Mouse (Mus musculus) adrenal gland, postnatal 14 days (tissue): Measurements from ENCODE around the gene Gnai2. TPM values are rescaled to one million over a fixed set of nuclear protein-coding genes. Genes with fewer than 3 reads are reported as not detected.

Experiments used
- DNase-seq: peaks from one replicate; pipeline ENCODE4 v3.0.0; 2021; ENCODE audit warnings: mixed read lengths
- long read RNA-seq, 2 experiments: library from polyadenylated mRNA; stranded (forward); transcript quantifications; one replicate each; pipeline ENCODE4 v2.0.0; 2021
- total RNA-seq: library from RNA; stranded (reverse); gene quantifications from 2 replicates; pipeline ENCODE4 v1.2.3, GENCODE M21; 2021

Gene Gnai2
- total RNA-seq, result 249 and 284 TPM in 2 replicates
- long read RNA-seq, experiment 1, transcript Gnai2-206 (2 exons, 595 nt), result minor isoform, 11 of 250 reads
- long read RNA-seq, experiment 1, transcript Gnai2-202 (9 exons, 1,777 nt), result minor isoform, 37 of 250 reads
- long read RNA-seq, experiment 1, transcript Gnai2-201 (9 exons, 2,215 nt), result major isoform, 173 of 250 reads
- long read RNA-seq, experiment 1, partial matches to known transcripts, result 25 of 250 reads
- long read RNA-seq, experiment 1, other reads (novel, unspliced or antisense), result 4 of 250 reads
- long read RNA-seq, experiment 2, transcript Gnai2-201 (9 exons, 2,215 nt), result major isoform, 114 of 204 reads
- long read RNA-seq, experiment 2, transcript Gnai2-206 (2 exons, 595 nt), result minor isoform, 7 of 204 reads
- long read RNA-seq, experiment 2, transcript Gnai2-202 (9 exons, 1,777 nt), result minor isoform, 33 of 204 reads
- long read RNA-seq, experiment 2, partial matches to known transcripts, result 33 of 204 reads
- long read RNA-seq, experiment 2, other reads (novel, unspliced or antisense), result 17 of 204 reads

DNA sequence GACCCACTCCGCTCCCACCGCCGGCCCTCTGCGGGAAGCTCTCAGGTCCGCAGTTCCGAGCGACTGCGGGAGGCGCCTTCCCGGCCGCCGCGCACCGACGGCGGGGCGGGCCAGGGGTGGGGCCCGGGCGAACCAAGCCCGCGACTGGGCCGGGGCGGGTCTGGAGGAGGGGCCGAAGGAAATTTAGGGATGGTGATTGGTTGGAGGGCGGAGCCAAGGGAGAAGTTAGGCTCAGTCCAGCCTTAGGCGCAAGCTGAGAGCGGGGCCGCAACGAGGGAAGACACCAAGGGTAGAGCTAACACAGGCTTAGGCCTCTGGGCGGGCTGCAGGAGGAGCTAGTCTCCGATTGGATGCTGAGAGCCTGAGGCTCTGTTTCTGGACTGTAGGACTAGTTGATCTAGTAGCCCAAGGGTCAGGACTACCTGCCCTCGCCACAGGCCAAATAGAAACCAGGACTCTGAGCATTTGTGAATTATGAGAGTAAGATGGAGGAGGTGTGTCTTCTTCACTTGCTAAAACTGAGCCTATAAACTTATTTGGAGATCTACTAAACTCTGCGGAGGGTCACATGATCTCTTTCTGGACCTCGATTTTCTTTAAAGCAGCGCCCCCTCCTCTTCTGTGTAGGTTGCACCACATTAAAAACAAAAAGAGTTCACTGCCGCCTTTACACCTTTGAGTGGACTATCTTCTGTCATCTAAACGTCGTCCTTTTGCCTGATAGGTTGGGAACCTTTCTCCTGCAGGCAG, at the start of gene Gnai2:
Gnai2 (minus strand) TSS at position 89 of the 750 bp plus-strand sequence.
- DNase-seq, result peak; percentile 99

DNA sequence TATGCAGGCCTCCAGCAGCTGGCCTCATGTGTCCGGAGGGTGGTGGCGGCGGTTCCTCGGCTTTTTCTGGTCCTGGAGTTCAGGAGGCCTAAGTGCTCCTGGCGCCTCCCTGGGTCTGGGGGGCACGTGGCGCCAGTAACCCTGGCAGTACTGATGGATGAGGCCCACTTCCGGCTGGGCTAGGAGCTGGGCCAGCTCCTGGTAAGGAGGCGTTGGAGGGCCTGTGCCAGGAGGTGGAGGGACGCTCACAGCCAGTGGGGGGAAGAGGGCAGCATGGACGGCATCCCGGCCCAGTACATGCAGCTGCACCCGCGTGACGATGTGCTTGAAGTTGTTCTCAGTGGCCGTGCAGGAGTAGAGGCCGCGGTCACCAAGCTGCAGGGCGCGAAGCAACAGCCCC, 47.2 kb upstream of the Gnai2 start:
- no peak for DNase-seq

DNA sequence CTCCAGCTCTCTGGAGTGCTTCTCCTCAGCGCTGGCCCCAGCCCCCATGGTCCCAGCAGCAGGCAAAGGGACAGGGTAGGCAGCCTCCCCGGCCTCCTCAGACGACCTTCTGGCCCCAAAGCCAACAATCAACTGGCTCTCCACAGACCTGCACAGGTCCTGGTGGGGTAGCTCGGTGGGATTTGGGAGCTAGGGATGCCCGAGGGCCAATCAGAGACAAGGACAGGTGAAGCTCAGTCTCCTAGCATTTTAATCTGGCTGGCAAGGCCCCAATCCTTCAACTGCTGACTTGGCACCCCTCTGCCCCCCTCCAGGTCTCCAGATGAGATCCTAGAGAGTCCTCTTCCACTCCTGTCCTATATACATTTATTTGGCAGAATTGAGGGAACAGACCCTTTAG, 44.3 kb upstream of the Gnai2 start, which contains the start of gene Gnat1:
Gnat1 (minus strand) TSS at position 212 of the 400 bp plus-strand sequence.
- no peak for DNase-seq

DNA sequence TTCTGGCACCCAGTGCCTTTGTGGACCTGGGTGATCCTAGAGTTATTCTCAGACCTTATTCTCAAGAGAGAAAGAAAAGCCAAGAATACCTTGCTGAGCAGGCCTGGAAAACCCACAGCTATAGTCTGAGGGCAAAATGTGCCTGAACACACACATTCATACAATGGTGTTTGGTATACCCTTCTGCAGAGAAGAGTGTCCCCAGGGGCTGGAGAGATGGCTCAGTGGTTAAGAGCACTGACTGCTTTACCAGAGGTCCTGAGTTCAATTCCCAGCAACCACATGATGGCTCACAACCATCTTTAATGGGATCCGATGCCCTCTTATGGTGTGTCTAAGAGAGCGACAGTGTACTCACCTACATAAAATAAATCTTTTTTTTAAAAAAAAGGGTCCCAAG, 43.7 kb upstream of the Gnai2 start:
- no peak for DNase-seq

DNA sequence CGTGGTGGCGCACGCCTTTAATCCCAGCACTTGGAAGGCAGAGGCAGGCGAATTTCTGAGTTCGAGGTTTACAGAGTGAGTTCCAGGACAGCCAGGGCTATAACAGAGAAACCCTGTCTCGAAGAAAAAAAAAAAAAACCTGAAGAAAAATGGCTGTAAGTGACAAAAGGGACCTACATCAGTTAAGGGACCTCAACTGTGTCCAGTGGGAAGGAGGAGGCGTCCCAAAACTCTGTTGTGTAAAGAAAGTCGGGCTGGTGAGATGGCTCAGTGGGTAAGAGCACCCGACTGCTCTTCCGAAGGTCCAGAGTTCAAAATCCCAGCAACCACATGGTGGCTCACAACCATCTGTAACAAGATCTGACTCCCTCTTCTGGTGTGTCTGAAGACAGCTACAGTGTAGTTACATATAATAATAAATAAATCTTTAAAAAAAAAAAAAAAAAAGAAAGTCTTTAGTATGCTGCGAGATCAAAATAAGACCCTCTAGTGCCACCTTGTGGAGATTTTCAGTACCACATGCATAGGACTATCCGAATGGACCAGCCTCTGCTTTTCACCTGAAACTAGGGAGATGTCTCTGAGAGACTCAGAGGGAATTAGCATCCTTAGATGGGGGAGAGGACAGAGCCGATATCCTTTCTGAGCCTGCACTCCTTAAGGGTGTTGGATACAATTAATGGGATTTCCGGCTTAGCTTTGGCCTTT, 42.8 kb upstream of the Gnai2 start:
- DNase-seq, result peak; percentile 80

DNA sequence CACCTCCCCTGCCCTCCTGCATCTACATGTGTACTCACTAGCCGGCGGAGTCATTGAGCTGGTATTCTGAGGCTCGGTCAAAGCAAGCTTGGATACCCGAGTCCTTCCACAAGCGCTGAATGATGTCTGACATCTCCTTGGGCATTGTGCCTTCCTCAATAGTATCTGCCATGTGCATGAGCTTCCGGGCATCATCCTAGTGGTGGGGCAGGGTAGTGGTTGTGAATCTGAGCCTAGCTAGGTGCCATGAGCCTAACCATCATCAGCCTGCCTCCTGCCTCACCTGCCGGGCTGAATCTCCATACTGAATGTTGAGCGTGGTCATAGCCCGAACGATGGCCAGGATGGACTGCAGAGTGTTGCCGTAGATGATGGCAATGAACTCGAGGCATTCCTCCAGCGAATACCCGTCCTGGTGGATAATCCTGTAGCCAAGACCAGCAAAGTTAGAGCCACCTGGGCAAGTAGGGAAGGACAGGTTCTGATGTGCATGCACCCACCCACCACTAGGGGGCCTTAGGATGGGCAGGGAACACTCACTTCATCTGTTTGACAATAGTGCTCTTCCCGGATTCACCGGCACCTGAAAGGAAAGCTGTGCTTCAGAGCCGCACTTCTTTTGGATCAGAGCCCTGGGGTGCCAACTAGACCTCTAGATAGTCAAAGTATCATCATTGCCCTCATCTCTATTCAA, 42.1 kb upstream of the Gnai2 start:
- DNase-seq, result peak; percentile 55

DNA sequence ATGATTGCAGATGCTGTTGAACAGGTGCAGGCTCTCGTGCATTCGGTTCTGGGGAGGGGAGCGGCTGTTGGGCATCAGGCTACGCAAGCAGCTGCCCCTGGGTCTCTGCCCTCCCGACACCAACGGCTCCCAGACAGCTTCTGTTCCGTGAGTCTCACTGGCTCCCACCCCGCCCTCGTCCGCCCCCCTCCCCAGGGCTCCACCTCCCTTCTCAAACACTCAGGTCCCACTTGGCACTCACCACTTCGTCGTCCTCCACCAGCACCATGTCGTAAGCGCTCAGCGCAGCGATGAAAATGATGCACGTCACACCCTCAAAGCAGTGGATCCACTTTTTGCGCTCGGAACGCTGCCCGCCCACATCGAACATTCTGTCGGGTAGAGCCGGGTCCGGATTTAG, 41.1 kb upstream of the Gnai2 start:
- no peak for DNase-seq

DNA sequence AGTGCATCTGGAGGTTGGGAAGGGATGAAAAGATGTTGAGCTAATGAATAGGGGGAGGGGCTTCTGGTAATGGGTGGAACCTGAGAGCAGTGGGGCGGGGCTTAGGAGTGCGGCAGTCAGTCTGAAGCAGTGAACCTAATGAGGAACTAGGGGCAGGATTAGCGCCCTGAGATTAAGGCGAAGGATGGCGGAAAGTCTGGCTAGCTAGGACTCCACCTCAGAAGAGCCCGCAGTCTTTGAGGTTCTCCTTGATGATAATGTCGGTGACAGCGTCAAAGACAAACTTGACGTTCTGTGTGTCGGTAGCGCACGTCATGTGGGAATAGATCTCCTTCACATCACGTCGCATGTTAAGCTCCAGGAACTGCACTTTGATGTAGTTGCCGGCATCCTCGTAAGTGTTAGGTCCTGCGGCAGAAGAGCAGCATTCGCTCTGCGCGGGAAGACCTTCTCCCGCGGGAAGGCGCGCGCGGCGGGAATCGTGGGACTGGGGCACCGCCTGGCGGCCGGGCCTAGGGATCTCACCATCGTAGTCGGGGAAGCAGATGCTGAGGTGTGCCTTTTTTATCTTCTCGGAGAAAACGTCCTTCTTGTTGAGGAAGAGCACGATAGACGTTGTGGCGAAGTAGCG, 40.6 kb upstream of the Gnai2 start:
- DNase-seq, result peak; percentile 88

DNA sequence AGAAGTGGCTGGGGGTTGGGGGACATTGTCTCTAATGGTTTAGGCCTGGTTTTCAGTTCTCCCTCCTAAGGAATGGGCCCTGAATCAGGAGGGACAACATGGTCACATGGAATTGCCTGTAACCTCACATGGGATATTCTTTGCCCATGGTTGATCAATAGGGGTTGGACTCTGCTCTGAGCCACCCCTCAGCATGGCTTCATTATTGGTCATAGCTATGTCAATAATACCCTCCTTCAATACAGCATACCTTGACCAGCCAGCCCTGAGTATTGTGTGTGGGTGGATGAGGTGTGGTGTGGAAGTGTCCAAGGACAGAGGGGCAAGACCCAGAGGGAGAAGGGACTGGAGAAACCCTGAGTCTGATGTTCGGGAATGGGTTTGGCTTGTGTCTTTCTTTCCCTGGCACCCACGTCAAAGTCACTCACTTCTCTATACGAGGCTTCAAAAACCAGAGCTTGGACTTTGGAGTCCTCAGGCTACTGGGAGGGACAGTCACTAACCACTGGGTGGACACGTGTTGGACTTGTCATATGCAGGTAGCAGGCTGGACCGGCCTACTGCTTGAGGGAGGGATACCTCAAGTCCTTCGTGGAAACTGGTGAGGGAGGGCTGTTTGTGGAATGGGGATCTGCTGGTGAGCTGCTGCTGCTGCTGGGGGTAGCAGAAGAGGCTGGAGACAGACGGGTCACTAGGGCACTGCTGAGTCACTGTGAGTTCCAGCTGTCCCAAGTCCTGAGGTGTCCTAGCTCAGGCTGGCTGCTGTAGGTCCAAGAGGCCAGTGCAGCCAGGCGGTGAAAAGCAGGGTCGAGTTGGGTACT, 39.7 kb upstream of the Gnai2 start:
- DNase-seq, result no peak

DNA sequence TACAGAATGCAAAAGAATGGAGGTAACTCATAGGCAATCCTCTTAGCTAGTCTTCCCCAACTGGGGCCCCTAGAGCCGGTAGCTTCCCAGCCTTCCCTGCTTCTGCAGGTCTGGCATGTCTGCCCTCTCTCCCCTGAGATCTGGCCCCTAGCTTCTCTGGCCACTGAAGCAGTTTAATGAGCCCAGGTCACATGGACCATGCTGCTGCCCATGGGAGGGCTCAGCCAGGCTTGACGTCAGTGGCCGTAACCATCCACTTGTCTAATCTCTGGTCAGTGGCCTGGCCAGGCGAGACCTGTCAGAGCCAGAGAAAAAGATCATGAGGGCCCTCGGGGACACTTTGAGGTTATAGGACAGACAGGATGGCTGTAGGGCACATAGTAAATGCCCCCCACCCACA, 35.1 kb upstream of the Gnai2 start:
- DNase-seq, result no peak

DNA sequence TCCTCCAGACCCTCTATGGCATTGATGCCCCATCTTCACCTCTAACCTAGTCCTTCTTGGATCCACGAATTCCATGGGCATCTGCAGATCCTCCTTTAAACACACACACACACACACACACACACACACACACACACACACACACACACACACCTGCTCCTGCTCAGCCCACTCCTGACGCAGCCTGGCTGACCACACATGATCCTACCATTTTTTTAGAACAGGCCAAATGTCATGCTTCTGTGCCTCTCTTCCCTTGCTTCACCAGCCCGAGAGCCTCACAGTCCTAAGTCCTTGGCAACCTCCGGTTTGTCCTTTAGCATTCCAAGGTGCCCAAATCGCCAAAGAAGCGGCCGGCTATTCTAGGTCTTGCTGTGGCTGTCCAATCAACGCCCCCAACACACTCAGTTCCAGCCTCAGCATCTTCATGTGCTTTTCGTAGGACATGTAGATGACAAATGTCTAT, 34.3 kb upstream of the Gnai2 start, which contains the start of gene Slc38a3:
Slc38a3 (minus strand) TSS at position 51 of the 466 bp plus-strand sequence.
- DNase-seq, result no peak

DNA sequence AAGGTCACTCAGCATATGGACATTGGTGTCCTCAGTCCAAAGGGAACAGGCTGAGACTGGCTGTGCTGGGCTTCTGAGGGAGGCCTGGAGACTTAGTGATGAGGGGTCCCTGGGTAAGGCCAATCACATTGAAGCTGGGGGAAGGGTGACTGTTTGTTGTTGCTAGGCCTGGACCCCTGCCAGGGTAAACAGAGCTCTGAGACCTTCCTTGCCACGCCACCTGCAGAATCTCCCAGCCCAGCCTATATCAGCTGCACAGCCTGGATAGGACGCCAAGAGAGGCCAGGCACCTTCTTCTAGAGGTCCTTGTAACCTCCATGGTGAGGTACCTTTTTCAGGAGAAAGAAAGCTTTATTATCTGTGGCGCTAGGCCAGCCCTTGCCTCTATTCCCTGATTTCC, 33.7 kb upstream of the Gnai2 start:
- DNase-seq, result no peak

DNA sequence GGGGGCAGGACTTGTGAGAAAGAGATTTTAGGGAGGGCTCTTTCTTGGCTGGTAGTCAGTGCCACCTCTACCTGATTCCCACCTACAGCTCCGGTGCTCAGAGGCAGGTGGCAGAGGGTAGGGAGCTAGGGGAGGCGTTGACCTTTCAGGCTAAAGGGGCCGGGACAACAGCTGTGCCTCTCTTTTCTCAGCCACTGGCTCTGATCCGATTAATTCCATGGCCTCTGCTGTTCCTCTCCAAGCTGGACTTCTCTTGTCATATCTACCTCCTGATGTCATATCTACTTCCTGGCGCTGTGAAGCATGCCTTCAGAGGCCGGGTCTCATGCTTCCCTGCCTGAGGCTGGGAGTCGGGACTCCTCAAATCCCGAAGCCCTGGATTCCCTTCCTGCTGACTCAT, 32.8 kb upstream of the Gnai2 start:
- no peak for DNase-seq

DNA sequence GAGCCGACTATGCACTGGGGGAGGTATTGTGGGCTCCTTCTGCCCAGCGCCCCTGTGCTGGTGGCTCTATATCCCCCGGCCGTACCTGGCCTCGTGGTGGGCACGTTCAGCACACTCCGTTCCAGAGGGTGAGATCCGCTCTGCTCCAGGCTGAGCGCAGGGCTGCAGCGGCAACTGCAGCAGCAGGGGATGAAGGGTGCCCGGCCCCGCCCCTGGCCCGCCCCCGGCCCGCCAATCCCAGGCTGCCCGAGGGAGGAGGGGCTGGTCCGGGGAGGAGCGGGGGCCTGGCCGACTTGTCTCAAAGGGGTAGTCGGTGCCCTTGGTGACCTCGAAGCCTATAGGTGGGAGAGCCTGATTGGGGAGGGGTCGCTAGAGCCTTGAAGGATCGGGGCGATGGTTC, 32.1 kb upstream of the Gnai2 start:
- DNase-seq, result peak; percentile 63

DNA sequence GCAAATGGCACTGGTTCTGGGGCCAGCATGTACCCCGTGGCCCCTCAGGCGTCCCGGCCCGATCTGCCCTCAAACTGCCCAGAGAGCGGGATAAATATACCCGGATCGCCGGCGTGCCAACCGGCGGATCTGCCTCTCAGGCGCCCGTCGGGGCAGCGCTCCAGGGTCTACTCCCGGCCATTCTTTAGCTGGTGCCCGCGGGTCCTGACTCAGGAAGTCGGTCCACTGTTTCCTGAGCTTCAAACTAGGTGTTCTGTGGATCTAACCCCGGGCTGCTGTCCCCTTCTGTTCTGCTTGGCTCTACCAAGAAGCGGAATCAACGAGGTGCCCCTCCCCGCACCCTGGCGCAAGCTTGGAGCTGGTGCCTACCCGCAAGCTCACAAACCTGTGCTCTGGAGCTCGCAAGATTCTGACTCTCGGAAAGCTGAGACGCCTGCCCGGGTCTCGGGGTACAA, 31.6 kb upstream of the Gnai2 start:
- no peak for DNase-seq

DNA sequence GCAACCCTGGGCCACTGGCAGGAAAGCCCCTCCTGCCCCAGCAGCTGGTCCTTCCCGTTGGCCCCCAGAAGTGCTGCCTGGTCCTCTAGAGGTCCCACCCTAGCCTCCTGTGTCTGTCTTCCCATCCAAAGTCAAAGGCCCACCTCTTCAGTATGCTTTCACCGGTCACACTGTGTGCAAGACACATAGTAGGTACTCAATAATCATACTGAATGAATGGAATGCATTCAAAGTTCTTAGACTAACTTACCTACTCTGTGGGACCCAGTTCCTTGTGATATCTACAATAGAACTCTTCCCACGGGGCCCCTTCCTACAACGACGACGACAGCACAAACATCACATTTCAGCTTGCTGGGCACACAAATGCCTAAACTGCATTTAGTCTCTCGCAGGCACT, 30.1 kb upstream of the Gnai2 start:
- DNase-seq, result no peak

DNA sequence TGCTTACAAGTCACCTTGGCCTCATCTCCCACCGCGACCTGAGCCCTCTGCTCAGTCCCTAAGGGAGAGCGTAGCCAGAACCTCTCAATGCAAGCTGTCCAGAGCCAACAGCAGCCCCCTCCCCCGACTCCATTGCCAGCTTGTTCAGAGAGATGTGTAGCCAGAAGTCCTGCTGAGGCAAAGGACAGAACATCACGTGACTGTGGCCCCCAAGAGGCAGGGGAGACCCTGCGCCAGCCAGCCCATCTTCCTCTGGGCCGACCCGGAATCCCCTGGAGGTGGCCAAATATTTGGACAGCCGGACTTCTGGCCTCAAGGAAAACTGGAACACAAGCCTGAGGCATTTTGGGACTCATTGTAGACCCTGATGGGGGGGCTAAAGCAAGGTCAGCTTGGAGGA, 28.4 kb upstream of the Gnai2 start:
- no peak for DNase-seq

DNA sequence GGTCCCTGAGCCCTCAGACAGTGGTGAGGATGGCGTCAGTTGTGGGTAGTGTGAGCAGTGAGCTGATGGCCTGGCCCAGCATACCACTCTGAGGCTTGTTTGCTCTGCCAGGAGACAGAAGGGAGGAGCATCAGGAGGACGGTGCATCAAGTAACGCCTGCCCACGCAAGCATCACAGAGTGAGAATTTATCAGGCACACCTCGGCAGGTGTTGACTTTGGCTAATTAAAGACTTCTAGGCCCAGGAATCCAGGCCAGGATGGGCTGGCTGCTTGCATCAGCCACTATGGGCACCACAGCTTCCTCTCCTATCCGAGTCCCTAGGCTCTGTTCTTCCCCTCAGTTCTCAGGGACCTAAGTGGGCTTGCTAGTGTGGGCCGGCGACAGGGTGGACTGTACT, 27.2 kb upstream of the Gnai2 start:
- DNase-seq, result no peak

DNA sequence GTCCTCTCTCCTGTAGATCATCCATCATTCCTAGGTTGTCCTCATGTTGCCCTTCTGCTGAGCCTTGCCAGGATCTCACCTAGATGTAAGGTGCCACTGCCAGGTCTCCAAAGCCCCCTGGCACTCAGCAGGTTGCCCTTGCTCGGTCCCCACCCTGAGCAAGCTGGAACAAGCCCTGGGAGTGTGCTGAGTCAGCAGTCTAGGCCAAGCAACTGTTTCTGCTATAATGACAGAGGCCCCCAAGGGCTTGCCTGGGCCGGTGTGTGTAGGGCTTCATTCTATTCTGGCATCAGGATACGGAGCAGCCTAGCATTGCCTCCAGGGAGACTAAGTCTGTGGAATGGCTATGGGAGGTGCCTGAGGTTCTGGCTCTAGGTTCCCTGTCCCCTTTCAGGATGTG, 25.6 kb upstream of the Gnai2 start:
- no peak for DNase-seq

DNA sequence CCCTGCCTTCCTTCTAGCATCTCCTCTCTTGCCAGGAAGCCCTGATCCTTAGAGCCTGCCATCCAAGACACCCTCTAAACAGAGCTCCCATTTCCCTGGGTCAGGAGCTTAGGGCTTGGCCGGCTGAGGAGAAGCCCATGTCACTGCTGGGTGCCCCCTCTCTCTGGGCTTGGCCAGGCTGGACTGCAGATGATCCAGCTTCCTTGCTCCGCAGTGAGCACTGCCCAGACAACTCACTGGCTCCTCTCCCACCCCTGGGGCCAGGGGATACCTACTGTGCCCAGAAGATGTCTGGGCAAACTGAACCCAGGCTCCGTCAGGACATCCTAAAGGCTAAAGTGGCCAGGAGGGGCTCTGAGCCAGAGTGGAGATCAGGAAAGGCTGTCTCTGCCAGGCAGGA, 24.8 kb upstream of the Gnai2 start:
- no peak for DNase-seq
